Mouse (Mus musculus): ENCODE measurements around the gene Dkk1. TPM values are rescaled to one million over a fixed set of nuclear protein-coding genes. Genes with fewer than 3 reads are reported as not detected.
A peak's percentile ranks its signal among the peaks of the same experiment; 100 is the strongest.
"Not testable (repeated sequence)": the region's sequence is repeated elsewhere in the genome, so short reads cannot be mapped to it uniquely, and the experiment has no call there.

The Dkk1 gene
- polyA plus RNA-seq, 1 experiment from 2014 or later, result 2.1 TPM

GRCm38 (mm10) chr19:30549854-30550647 lies 586 bp upstream of the Dkk1 start:
- Histone ChIP-seq H3K9me3 (replicated peaks; ENCODE audit: control insufficient read depth, low read length, poor library complexity, severe bottlenecking) (no peaks in the 10 kb centered on the region), H3K36me3 (ENCODE audit: control insufficient read depth, insufficient read depth, low read length) (no peaks in the 10 kb centered on the region), H3K4me3 (ENCODE audit: low read depth, low read length) (peak overlapping the region; percentile 35), H3K4me1 (ENCODE audit: control insufficient read depth, insufficient read depth, low read length) (peaks cover 11% of the 10 kb centered on the region), H3K4me2 (ENCODE audit: low read length) (peak overlapping the region; percentile 74), H3K27me3 (ENCODE audit: control insufficient read depth, insufficient read depth, low read depth, low read length) (peaks cover 15% of the 10 kb centered on the region), H3K27ac (ENCODE audit: low read length) (no peak overlapping the region), H3K9ac (ENCODE audit: low read depth, low read length) (no peak overlapping the region; the same call in 1 of the 2 replicates)
- peak; percentile 49 for ATAC-seq
- WGBS, result under 1% methylated on average over 17 of the region's 17 CpGs

DNA sequence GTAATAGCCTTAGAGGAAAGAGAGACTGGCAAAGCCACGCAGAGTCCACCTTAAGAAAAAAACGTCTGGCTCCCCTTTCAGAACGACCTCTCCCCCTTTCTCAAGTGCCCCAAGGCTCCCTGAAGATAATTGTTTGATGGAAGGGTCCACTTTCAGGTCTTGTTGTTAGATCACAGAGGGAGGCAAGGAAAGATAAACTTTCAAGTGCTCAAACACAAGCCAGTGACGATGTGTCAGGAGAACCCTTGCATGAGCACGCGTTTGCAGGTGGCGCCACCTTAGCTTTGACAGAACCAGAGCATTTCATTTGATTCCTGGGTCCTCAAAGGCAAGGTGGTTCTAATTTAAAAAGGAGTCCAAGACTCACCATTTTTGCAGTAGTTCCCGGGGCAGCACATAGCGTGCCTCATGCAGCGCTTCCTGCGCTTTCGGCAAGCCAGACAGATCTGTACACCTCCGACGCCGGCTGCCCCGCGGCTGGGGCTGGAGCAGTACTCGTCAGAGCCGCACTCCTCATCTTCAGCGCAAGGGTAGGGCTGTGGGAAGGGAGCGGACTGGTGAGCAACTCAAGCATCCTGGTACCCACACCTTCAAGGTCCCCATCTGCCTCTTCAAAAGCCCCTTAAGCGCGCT lies 938 bp downstream of the Dkk1 start:
- Histone ChIP-seq H3K4me1 (ENCODE audit: control insufficient read depth, insufficient read depth, low read length) (peaks cover 11% of the 10 kb centered on the region), H3K4me2 (ENCODE audit: low read length) (peak overlapping the region; percentile 74), H3K36me3 (ENCODE audit: control insufficient read depth, insufficient read depth, low read length) (no peaks in the 10 kb centered on the region), H3K27ac (ENCODE audit: low read length) (no peak overlapping the region), H3K9me3 (replicated peaks; ENCODE audit: control insufficient read depth, low read length, poor library complexity, severe bottlenecking) (no peaks in the 10 kb centered on the region), H3K4me3 (ENCODE audit: low read depth, low read length) (peak overlapping the region; percentile 35), H3K27me3 (ENCODE audit: control insufficient read depth, insufficient read depth, low read depth, low read length) (peaks cover 13% of the 10 kb centered on the region), H3K9ac (ENCODE audit: low read depth, low read length) (0 out of 2 replicates have a peak overlapping the region, but pooled peaks have one; percentile 31)
- ATAC-seq, result peak; percentile 70
- WGBS, result under 1% methylated on average over 21 of the region's 23 CpGs

DNA sequence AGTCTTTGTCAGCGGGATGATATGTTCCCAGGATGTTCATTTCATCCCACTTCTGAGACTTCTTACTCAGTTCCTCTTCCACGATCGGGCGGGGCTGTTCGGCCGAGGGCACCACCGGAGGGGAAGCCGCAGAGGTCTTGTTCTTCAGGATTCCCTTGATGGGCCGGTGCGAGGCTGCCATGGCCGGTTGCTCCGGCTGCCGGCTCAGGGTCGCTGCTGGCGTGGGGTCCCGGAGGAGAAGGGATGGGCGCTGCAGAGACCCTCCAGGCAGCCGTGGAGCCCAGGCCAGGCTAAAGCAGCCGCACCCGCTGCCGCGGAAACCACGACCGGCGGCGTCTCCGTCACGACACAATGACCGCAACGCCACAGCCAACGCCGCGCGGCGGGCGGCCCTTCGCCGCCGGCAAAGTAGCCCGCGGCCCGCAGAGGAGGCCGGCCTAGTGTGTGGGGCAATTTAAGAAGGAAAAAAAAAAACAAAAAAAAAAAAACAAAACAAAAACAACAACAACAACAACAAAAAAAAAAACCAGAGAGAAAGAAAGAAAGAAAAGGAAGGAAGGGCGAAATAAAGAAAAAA lies 10.0 kb downstream of the Dkk1 start:
- not testable (repeated sequence) for H3K27ac ChIP-seq (ENCODE audit: low read length); H3K4me1 ChIP-seq (ENCODE audit: control insufficient read depth, insufficient read depth, low read length); H3K36me3 ChIP-seq (ENCODE audit: control insufficient read depth, insufficient read depth, low read length); ATAC-seq; H3K9me3 ChIP-seq (replicated peaks; ENCODE audit: control insufficient read depth, low read length, poor library complexity, severe bottlenecking)
- H3K9ac ChIP-seq (ENCODE audit: low read depth, low read length), result peak overlapping the region; percentile 60
- peak overlapping the region; percentile 43 for H3K4me3 ChIP-seq (ENCODE audit: low read depth, low read length)
- peak overlapping the region; percentile 62 for H3K4me2 ChIP-seq (ENCODE audit: low read length)
- H3K27me3 ChIP-seq (ENCODE audit: control insufficient read depth, insufficient read depth, low read depth, low read length), result peaks cover 12% of the 10 kb centered on the region
- WGBS, result 1% methylated on average over 35 of the region's 44 CpGs

GRCm38 (mm10) chr19:30516771-30517170 lies 32.7 kb downstream of the Dkk1 start:
- H3K27ac ChIP-seq (ENCODE audit: low read length), result no peak overlapping the region
- H3K4me3 ChIP-seq (ENCODE audit: low read depth, low read length), result no peak overlapping the region
- no peaks in the 10 kb centered on the region for H3K36me3 ChIP-seq (ENCODE audit: control insufficient read depth, insufficient read depth, low read length)
- ATAC-seq, result no peak
- no peaks in the 10 kb centered on the region for H3K9me3 ChIP-seq (replicated peaks; ENCODE audit: control insufficient read depth, low read length, poor library complexity, severe bottlenecking)
- H3K27me3 ChIP-seq (ENCODE audit: control insufficient read depth, insufficient read depth, low read depth, low read length), result no peaks in the 10 kb centered on the region
- H3K9ac ChIP-seq (ENCODE audit: low read depth, low read length), result no peak overlapping the region
- H3K4me2 ChIP-seq (ENCODE audit: low read length), result no peak overlapping the region
- WGBS, result 80% methylated on average over 6 of the region's 6 CpGs
- no peaks in the 10 kb centered on the region for H3K4me1 ChIP-seq (ENCODE audit: control insufficient read depth, insufficient read depth, low read length)

DNA sequence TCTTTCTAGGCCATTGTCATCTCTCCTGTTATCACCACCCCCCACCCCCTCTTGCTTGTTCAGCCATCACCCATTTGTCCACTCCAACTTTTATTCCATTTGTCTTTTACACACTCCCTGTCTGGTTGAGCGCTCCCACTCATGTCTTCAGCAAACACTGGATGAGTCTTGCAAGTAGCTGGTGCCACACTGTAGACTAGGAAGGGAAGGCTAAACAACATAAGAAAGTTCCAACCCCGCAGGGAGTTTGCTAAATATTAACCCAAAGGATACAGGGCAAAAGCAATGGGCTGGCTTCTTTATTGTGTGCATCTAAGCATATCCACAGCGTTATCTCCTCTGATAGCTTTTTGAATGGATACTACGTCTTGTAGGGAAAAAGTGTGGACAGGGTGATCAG lies 39.0 kb downstream of the Dkk1 start:
- Histone ChIP-seq H3K27ac (ENCODE audit: low read length) (no peak overlapping the region), H3K9ac (ENCODE audit: low read depth, low read length) (no peak overlapping the region), H3K36me3 (ENCODE audit: control insufficient read depth, insufficient read depth, low read length) (no peaks in the 10 kb centered on the region), H3K4me1 (ENCODE audit: control insufficient read depth, insufficient read depth, low read length) (peaks cover 8% of the 10 kb centered on the region; the same call in 1 of the 2 replicates), H3K9me3 (replicated peaks; ENCODE audit: control insufficient read depth, low read length, poor library complexity, severe bottlenecking) (no peaks in the 10 kb centered on the region), H3K27me3 (ENCODE audit: control insufficient read depth, insufficient read depth, low read depth, low read length) (no peaks in the 10 kb centered on the region), H3K4me2 (ENCODE audit: low read length) (no peak overlapping the region), H3K4me3 (ENCODE audit: low read depth, low read length) (no peak overlapping the region)
- WGBS, result 80% methylated on average over 4 of the region's 4 CpGs
- no peak for ATAC-seq

- Histone ChIP-seq H3K27me3 (ENCODE audit: control insufficient read depth, insufficient read depth, low read depth, low read length) (no peaks in the 10 kb centered on the region), H3K4me1 (ENCODE audit: control insufficient read depth, insufficient read depth, low read length) (peaks cover 13% of the 10 kb centered on the region), H3K36me3 (ENCODE audit: control insufficient read depth, insufficient read depth, low read length) (no peaks in the 10 kb centered on the region), H3K27ac (ENCODE audit: low read length) (no peak overlapping the region), H3K9me3 (replicated peaks; ENCODE audit: control insufficient read depth, low read length, poor library complexity, severe bottlenecking) (no peaks in the 10 kb centered on the region), H3K4me3 (ENCODE audit: low read depth, low read length) (no peak overlapping the region), H3K9ac (ENCODE audit: low read depth, low read length) (no peak overlapping the region), H3K4me2 (ENCODE audit: low read length) (peak overlapping the region; percentile 4; the same call in 1 of the 2 replicates)
- no peak for ATAC-seq
- WGBS, result 8% methylated on average over 5 of the region's 5 CpGs
Measured at GRCm38 (mm10) chr19:30505497-30505896, 44.0 kb downstream of the Dkk1 start.

Data from midbrain, embryonic 16.5 days (tissue).